Mouse (Mus musculus): ENCODE measurements around the gene Dgkg.

- TF ChIP-seq MAFK (IDR thresholded peaks at IDR 0.05; ENCODE audit: insufficient read depth, low read depth, low read length): no peak
- TF ChIP-seq CHD2 (IDR thresholded peaks at IDR 0.05; ENCODE audit: low read depth, low read length): no peak
These were observed 157.1 kb downstream of the Dgkg start for GRCm38 (mm10) chr16:22499951-22500350.
